Mouse (Mus musculus): ENCODE measurements around the gene Pfn3. TPM values are rescaled to one million over a fixed set of nuclear protein-coding genes. Genes with fewer than 3 reads are reported as not detected.

Gene Pfn3
- total RNA-seq, 2 experiments from 2014 or later, result not detected

- DNase-seq, result no peak
Observed at GRCm38 (mm10) chr13:55430566-55430965, 15.5 kb upstream of the Pfn3 start.

- peak; percentile 80 for DNase-seq
Observed at GRCm38 (mm10) chr13:55429226-55429888, 14.3 kb upstream of the Pfn3 start.

GRCm38 (mm10) chr13:55426613-55427012, 11.6 kb upstream of the Pfn3 start, which contains the start of gene F12:
Gene F12 (minus strand): TSS chr13:55426793.
- DNase-seq, result no peak

GRCm38 (mm10) chr13:55420933-55421800, 6.1 kb upstream of the Pfn3 start:
- peak; percentile 74 for DNase-seq

- DNase-seq, result no peak
Observed at GRCm38 (mm10) chr13:55420018-55420932, 5.2 kb upstream of the Pfn3 start.

GRCm38 (mm10) chr13:55419142-55419541, 4.1 kb upstream of the Pfn3 start:
- DNase-seq, result no peak

- peak; percentile 82 for DNase-seq
Observed at GRCm38 (mm10) chr13:55418004-55418403, 3.0 kb upstream of the Pfn3 start.

GRCm38 (mm10) chr13:55413333-55413732, 1.7 kb downstream of the Pfn3 start:
- DNase-seq, result no peak

GRCm38 (mm10) chr13:55412643-55413307, 2.3 kb downstream of the Pfn3 start:
- no peak for DNase-seq

GRCm38 (mm10) chr13:55411826-55412225, 3.2 kb downstream of the Pfn3 start:
- DNase-seq, result no peak

- DNase-seq, result no peak
Observed at GRCm38 (mm10) chr13:55408546-55409120, 6.4 kb downstream of the Pfn3 start.

- no peak for DNase-seq
Observed at GRCm38 (mm10) chr13:55407341-55407740, 7.7 kb downstream of the Pfn3 start.

- no peak for DNase-seq
Observed at GRCm38 (mm10) chr13:55405783-55406390, 9.1 kb downstream of the Pfn3 start.

GRCm38 (mm10) chr13:55404853-55405782, 9.9 kb downstream of the Pfn3 start:
- DNase-seq, result peak; percentile 49

- no peak for DNase-seq
Observed at GRCm38 (mm10) chr13:55403935-55404852, 10.8 kb downstream of the Pfn3 start.

- no peak for DNase-seq
Observed at GRCm38 (mm10) chr13:55403266-55403665, 11.8 kb downstream of the Pfn3 start.

GRCm38 (mm10) chr13:55400039-55400346, 15.0 kb downstream of the Pfn3 start:
- no peak for DNase-seq

- no peak for DNase-seq
Observed at GRCm38 (mm10) chr13:55399300-55400038, 15.6 kb downstream of the Pfn3 start.
